Mouse (Mus musculus) liver, embryonic 14.5 days (tissue): Measurements from ENCODE around the gene 6030452D12Rik. TPM values are rescaled to one million over a fixed set of nuclear protein-coding genes. Genes with fewer than 3 reads are reported as not detected.

Experiments used
- ATAC-seq: fragments of 200-750 bp; cut with Nextera tagmentation; 2 replicates; pipeline ENCODE4 v1.8.0; 2017; ENCODE audit warnings: moderate number of reproducible peaks, mild to moderate bottlenecking, moderate library complexity; ENCODE audit not compliant: insufficient read depth
- DNase-seq, 3 experiments: peaks; one replicate each; pipeline ENCODE4 v3.0.0-alpha.2; 2012 to 2013; ENCODE audit warnings: low read depth in 3 of 3, low spot score in 3 of 3
- H3K27ac ChIP-seq: fragments of 300-500 bp; sonication (generic); 2 replicates; pipeline ENCODE4 v1.5.1; 2014; ENCODE audit warnings: moderate library complexity, mild to moderate bottlenecking, control low read depth, inconsistent platforms
- H3K27me3 ChIP-seq: fragments of 300-500 bp; sonication (generic); 2 replicates; pipeline ENCODE4 v1.6.1; 2014; ENCODE audit warnings: mild to moderate bottlenecking, low read length, moderate library complexity; ENCODE audit not compliant: control insufficient read depth, insufficient read depth
- H3K36me3 ChIP-seq: fragments of 300-500 bp; sonication (generic); replicated peaks from 2 replicates; pipeline ENCODE4 v1.6.1; 2014; ENCODE audit warnings: low read depth; ENCODE audit not compliant: control insufficient read depth, insufficient read depth
- H3K4me1 ChIP-seq, 2 experiments: fragments of 200-500 bp in 1 of 2; fragments of 300-500 bp in 1 of 2; sonication (generic) in 1 of 2; replicated peaks; 2 replicates each; pipeline ENCODE4 v1.6.1; 2012 to 2014; ENCODE audit warnings: antibody characterized with exemption in 1 of 2, inconsistent platforms in 1 of 2, low read length in 1 of 2; ENCODE audit not compliant: control insufficient read depth in 2 of 2, insufficient read depth in 2 of 2
- H3K4me2 ChIP-seq: fragments of 300-500 bp; sonication (generic); 2 replicates; pipeline ENCODE4 v1.6.1; 2014; ENCODE audit warnings: low read depth, mild to moderate bottlenecking, control low read depth, moderate library complexity
- H3K4me3 ChIP-seq, 2 experiments: fragments of 200-500 bp in 1 of 2; fragments of 300-500 bp in 1 of 2; sonication (generic) in 1 of 2; 2 replicates each; pipeline ENCODE4 v1.5.1; 2012 to 2014; ENCODE audit warnings: low read depth in 2 of 2, low read length in 2 of 2, mild to moderate bottlenecking in 2 of 2, control low read depth in 1 of 2, inconsistent platforms in 1 of 2, moderate library complexity in 1 of 2; ENCODE audit not compliant: insufficient read depth in 1 of 2
- H3K9ac ChIP-seq: fragments of 300-500 bp; sonication (generic); replicated peaks from 2 replicates; pipeline ENCODE4 v1.6.1; 2014; ENCODE audit warnings: mild to moderate bottlenecking, control low read depth, moderate library complexity
- H3K9me3 ChIP-seq: fragments of 300-500 bp; sonication (generic); 2 replicates; pipeline ENCODE4 v1.6.1; 2016; ENCODE audit warnings: low read length, mixed read lengths; ENCODE audit not compliant: control insufficient read depth
- CTCF ChIP-seq: IDR thresholded peaks from 2 replicates; pipeline ENCODE4 v1.5.1; 2016; ENCODE audit warnings: antibody characterized with exemption, low read depth, control low read depth
- EP300 ChIP-seq: IDR thresholded peaks from 2 replicates; pipeline ENCODE4 v1.6.1; 2016; ENCODE audit warnings: antibody characterized with exemption, low read depth
- WGBS: fragments of 180-500 bp; shearing (Covaris S2); extraction: QIAGEN DNeasy Blood & Tissue Kit; methylation state at CpG from one replicate; pipeline ENCODE4 v1.1.7; 2014; ENCODE audit not compliant: insufficient replicate concordance; 5-methylcytosine and 5-hydroxymethylcytosine counted together
- polyA plus RNA-seq, 2 experiments: library from polyadenylated mRNA; depleted of rRNA in 1 of 2; stranded (reverse) in 1 of 2; unstranded in 1 of 2; fragments of >200 nt; fragmentation: Nextera tagmentation in 1 of 2; extraction: Ambion mirVana in 1 of 2; gene quantifications; 2 replicates each; pipeline versions ENCODE4 v1.2.1 to v1.2.3; 2012 to 2014

Gene 6030452D12Rik
- polyA plus RNA-seq, 2 experiments, result not detected

DNA sequence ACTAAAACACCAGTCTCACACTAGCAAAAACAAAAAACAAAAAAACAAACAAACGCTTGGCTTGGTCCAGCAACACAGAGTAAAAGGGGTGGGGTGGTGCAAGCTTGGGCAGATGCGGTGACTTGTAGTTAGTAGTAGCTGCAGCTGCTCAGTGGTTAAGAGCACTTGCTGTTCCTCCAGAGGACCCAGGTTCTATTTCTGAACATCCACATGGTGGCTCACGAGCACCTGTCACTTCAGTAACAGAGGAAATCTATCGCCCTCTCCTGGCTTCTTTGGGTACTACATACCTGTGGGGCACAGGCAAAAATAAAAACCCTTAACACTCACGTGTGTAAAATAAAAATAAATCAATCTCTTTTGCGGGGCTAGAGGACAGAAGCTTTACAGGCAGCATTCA lies 34.1 kb downstream of the 6030452D12Rik start:
- 26% methylated on average over 6 of the region's 6 CpGs for WGBS
- no peak for TF ChIP-seq EP300
- peak; percentile 71 for TF ChIP-seq CTCF
- ATAC-seq (no peak), DNase-seq (peak; percentile 17 to 33 (median 26))
- Histone ChIP-seq H3K36me3 (no peaks in the 10 kb centered on the region), H3K4me1 (peaks cover 0 to 2% of the 10 kb centered on the region in 2 experiments; a peak in 1 of 4 replicates), H3K4me3 (no peak overlapping the region), H3K27me3 (no peaks in the 10 kb centered on the region), H3K9ac (no peak overlapping the region), H3K27ac (no peak overlapping the region), H3K4me2 (no peak overlapping the region), H3K9me3 (no peaks in the 10 kb centered on the region)

DNA sequence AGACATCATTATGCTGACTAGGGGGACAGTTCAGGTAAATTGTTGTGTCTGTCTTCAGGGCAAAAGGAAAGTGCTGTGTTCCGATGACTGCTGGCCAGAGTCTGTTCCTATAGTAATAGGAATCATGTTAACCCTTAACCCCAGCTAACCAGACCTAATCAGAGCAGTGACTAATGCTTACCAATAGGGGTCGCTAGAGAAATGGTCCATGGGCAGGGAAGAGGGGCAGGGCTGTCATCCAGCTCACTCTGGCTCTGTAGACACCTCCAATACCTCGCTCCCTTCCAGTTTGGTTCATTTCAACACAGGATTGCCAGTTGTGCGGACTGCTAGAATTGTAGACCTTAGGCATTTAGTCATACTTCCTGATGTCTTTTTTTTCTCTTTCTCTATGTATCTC lies 35.1 kb downstream of the 6030452D12Rik start:
- peaks cover 0 to 2% of the 10 kb centered on the region in 2 experiments; a peak in 1 of 4 replicates for H3K4me1 ChIP-seq
- no peak overlapping the region for H3K9ac ChIP-seq
- DNase-seq (no peak), ATAC-seq (no peak)
- no peaks in the 10 kb centered on the region for H3K36me3 ChIP-seq
- H3K4me3 ChIP-seq, result no peak overlapping the region
- H3K27ac ChIP-seq, result no peak overlapping the region
- H3K4me2 ChIP-seq, result no peak overlapping the region
- no peaks in the 10 kb centered on the region for H3K9me3 ChIP-seq
- no peaks in the 10 kb centered on the region for H3K27me3 ChIP-seq
- WGBS, result 56% methylated on average over 4 of the region's 4 CpGs
- TF ChIP-seq EP300, result no peak
- peak; percentile 59 for TF ChIP-seq CTCF

DNA sequence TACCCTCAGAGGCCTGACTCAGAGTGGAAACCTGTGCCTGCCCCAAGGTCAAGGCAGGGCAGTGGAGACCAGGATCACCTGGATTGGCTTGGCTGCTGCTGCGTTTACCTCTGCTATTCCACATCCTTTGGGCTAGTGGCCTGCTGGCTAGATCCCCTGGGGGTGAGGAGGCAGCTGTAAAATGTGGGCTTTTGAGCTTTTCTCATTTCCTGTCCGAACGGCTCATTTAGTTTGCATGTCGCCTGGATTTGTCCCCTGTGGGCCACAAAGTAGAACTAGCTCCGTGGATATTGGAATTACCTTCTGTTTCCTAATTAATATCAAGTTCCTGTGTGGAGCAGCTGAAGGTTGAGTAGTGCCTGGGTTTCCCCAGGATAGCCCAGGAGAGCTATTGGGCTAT lies 38.9 kb downstream of the 6030452D12Rik start:
- H3K4me3 ChIP-seq, result no peak overlapping the region
- no peaks in the 10 kb centered on the region for H3K36me3 ChIP-seq
- WGBS, result 54% methylated on average over 5 of the region's 5 CpGs
- no peak overlapping the region for H3K9ac ChIP-seq
- H3K9me3 ChIP-seq, result no peaks in the 10 kb centered on the region
- H3K4me2 ChIP-seq, result no peak overlapping the region
- H3K4me1 ChIP-seq, result peaks cover 0 to 2% of the 10 kb centered on the region in 2 experiments; a peak in 1 of 4 replicates
- ATAC-seq (no peak), DNase-seq (no peak)
- TF ChIP-seq EP300, result no peak
- no peak overlapping the region for H3K27ac ChIP-seq
- H3K27me3 ChIP-seq, result no peaks in the 10 kb centered on the region

DNA sequence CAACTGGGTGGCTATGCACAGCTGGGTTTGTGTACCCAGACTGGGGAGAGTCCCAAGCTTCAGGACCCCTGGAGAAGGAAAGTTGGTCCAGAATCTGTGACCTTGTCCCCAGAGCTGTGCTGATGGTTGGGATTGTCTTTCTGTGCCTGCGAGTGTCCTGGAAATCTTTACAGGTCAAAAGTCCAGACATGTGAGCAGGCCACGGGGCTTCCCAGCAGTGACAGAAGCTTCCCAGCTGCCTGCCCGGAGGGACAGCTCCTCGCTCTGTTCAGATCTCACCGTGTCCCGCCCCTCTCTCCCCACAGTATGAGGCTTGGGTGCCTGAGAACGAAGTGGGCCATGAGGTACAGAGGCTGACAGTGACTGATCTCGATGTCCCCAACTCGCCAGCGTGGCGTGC lies 40.7 kb downstream of the 6030452D12Rik start:
- Histone ChIP-seq H3K9me3 (no peaks in the 10 kb centered on the region), H3K9ac (no peak overlapping the region), H3K36me3 (no peaks in the 10 kb centered on the region), H3K27ac (no peak overlapping the region), H3K27me3 (no peaks in the 10 kb centered on the region), H3K4me3 (no peak overlapping the region), H3K4me1 (peaks cover 0 to 2% of the 10 kb centered on the region in 2 experiments; a peak in 1 of 4 replicates), H3K4me2 (no peak overlapping the region)
- ATAC-seq (no peak), DNase-seq (no peak)
- TF ChIP-seq CTCF, result no peak
- WGBS, result 58% methylated on average over 11 of the region's 11 CpGs

DNA sequence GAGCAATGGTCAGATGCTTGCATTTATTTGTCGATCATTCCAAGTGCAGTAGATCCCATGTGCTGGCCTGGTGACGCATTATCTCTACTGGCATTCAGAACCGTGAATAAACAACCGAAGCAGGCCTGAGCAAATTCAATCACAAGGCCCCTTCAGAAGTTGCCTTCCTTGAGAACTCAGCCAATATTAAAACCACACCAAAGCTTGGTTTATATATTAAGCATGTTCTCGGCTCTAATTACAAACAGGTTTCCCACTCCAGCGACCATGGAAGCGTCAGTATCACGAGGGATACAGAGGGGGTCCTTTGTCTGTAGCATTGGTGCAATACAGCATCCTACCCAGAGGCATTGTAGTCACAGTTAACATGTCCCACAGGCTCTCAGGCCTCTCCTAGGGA lies 42.7 kb downstream of the 6030452D12Rik start:
- DNase-seq, result no peak
- Histone ChIP-seq H3K4me1 (no peaks in the 10 kb centered on the region), H3K27ac (no peak overlapping the region), H3K27me3 (no peaks in the 10 kb centered on the region), H3K4me3 (no peak overlapping the region), H3K36me3 (no peaks in the 10 kb centered on the region), H3K4me2 (no peak overlapping the region), H3K9me3 (no peaks in the 10 kb centered on the region), H3K9ac (no peak overlapping the region)
- TF ChIP-seq CTCF (no peak), EP300 (no peak)
- no peak for ATAC-seq
- 68% methylated on average over 8 of the region's 8 CpGs for WGBS
